Mouse (Mus musculus): ENCODE data around the gene 5330417C22Rik. TPM values are rescaled to one million over a fixed set of nuclear protein-coding genes. Genes with fewer than 3 reads are reported as not detected.

5330417C22Rik gene
- polyA plus RNA-seq (2012; fragmentation: generic; extraction: Trizol), result 0.01 TPM
- long read RNA-seq, experiment 1, partial matches to known transcripts, result 0 of 1 reads
- long read RNA-seq, experiment 1, other reads (novel, unspliced or antisense), result 1 of 1 reads
- long read RNA-seq, experiment 2, result 0 reads

GRCm38 (mm10) chr3:108536517-108537260, at the start of gene 5330417C22Rik:
Gene 5330417C22Rik (minus strand): TSS chr3:108536536.
- no peaks in the 10 kb centered on the region for H3K79me2 ChIP-seq (ENCODE audit: control insufficient read depth, insufficient read depth)
- H3ac ChIP-seq (ENCODE audit: control insufficient read depth, insufficient read length, low read depth), result no peak within 1 kb of the TSS
- H3K4me3 ChIP-seq (ENCODE audit: insufficient read depth, poor library complexity, severe bottlenecking), result no peak within 1 kb of the TSS
- no peaks in the 10 kb centered on the region for H3K79me3 ChIP-seq (ENCODE audit: low read depth)
- TF ChIP-seq MYOD1 (IDR thresholded peaks at IDR 0.05; ENCODE audit: control insufficient read depth, insufficient read length, low read depth) (no peak), MAX (IDR thresholded peaks at IDR 0.05) (no peak), MYOG (IDR thresholded peaks at IDR 0.05; ENCODE audit: control insufficient read depth, extremely low read depth, insufficient read length) (no peak), USF1 (IDR thresholded peaks at IDR 0.05; ENCODE audit: low read depth) (no peak), CEBPB (IDR thresholded peaks at IDR 0.05; ENCODE audit: low read depth) (no peak), CTCF (IDR thresholded peaks at IDR 0.05; ENCODE audit: control insufficient read depth, insufficient read depth, insufficient read length) (no peak)
- peaks cover 43% of the 10 kb centered on the region for H3K27me3 ChIP-seq (ENCODE audit: control insufficient read depth, insufficient read depth, insufficient read length)
- H3K36me3 ChIP-seq (ENCODE audit: control insufficient read depth, insufficient read depth), result no peaks in the 10 kb centered on the region

- H3K79me3 ChIP-seq (ENCODE audit: low read depth), result no peaks in the 10 kb centered on the region
- H3ac ChIP-seq (ENCODE audit: control insufficient read depth, insufficient read length, low read depth), result no peak overlapping the region
- H3K79me2 ChIP-seq (ENCODE audit: control insufficient read depth, insufficient read depth), result no peaks in the 10 kb centered on the region
- TF ChIP-seq MYOD1 (IDR thresholded peaks at IDR 0.05; ENCODE audit: control insufficient read depth, insufficient read length, low read depth), result no peak
- no peak overlapping the region for H3K4me3 ChIP-seq (ENCODE audit: insufficient read depth, poor library complexity, severe bottlenecking)
- H3K36me3 ChIP-seq (ENCODE audit: control insufficient read depth, insufficient read depth), result no peaks in the 10 kb centered on the region
- H3K27me3 ChIP-seq (ENCODE audit: control insufficient read depth, insufficient read depth, insufficient read length), result no peaks in the 10 kb centered on the region
These were observed 48.2 kb upstream of the 5330417C22Rik start for GRCm38 (mm10) chr3:108584580-108584979.

- no peak overlapping the region for H3K4me3 ChIP-seq (ENCODE audit: insufficient read depth, poor library complexity, severe bottlenecking)
These were observed 37.7 kb upstream of the 5330417C22Rik start for GRCm38 (mm10) chr3:108574018-108574417.

GRCm38 (mm10) chr3:108572309-108573010, 36.1 kb upstream of the 5330417C22Rik start:
- Histone ChIP-seq H3ac (ENCODE audit: control insufficient read depth, insufficient read length, low read depth) (peak overlapping the region; percentile 95), H3K36me3 (ENCODE audit: control insufficient read depth, insufficient read depth) (no peaks in the 10 kb centered on the region), H3K79me2 (ENCODE audit: control insufficient read depth, insufficient read depth) (peaks cover 25% of the 10 kb centered on the region), H3K27me3 (ENCODE audit: control insufficient read depth, insufficient read depth, insufficient read length) (peaks cover 4% of the 10 kb centered on the region), H3K79me3 (ENCODE audit: low read depth) (peaks cover 3% of the 10 kb centered on the region), H3K4me3 (ENCODE audit: insufficient read depth, poor library complexity, severe bottlenecking) (peak overlapping the region; percentile 75)
- no peak for TF ChIP-seq USF1 (IDR thresholded peaks at IDR 0.05; ENCODE audit: low read depth)
- TF ChIP-seq CEBPB (IDR thresholded peaks at IDR 0.05; ENCODE audit: low read depth), result no peak
- no peak for TF ChIP-seq MAX (IDR thresholded peaks at IDR 0.05)
- TF ChIP-seq MYOD1 (IDR thresholded peaks at IDR 0.05; ENCODE audit: control insufficient read depth, insufficient read length, low read depth), result no peak
- TF ChIP-seq CTCF (IDR thresholded peaks at IDR 0.05; ENCODE audit: control insufficient read depth, insufficient read depth, insufficient read length), result no peak
- no peak for TF ChIP-seq MYOG (IDR thresholded peaks at IDR 0.05; ENCODE audit: control insufficient read depth, extremely low read depth, insufficient read length)

More at GRCm38 (mm10) chr3:108574018-108574417, 37.7 kb upstream of the 5330417C22Rik start:
- Histone ChIP-seq H3K36me3 (ENCODE audit: control insufficient read depth, insufficient read depth) (no peaks in the 10 kb centered on the region), H3ac (ENCODE audit: control insufficient read depth, insufficient read length, low read depth) (no peak overlapping the region), H3K27me3 (ENCODE audit: control insufficient read depth, insufficient read depth, insufficient read length) (no peaks in the 10 kb centered on the region), H3K79me3 (ENCODE audit: low read depth) (peaks cover 3% of the 10 kb centered on the region), H3K79me2 (ENCODE audit: control insufficient read depth, insufficient read depth) (peaks cover 25% of the 10 kb centered on the region)
- no peak for TF ChIP-seq CTCF (IDR thresholded peaks at IDR 0.05; ENCODE audit: control insufficient read depth, insufficient read depth, insufficient read length)
- no peak for TF ChIP-seq MAX (IDR thresholded peaks at IDR 0.05)
- TF ChIP-seq MYOD1 (IDR thresholded peaks at IDR 0.05; ENCODE audit: control insufficient read depth, insufficient read length, low read depth), result no peak
- no peak for TF ChIP-seq MYOG (IDR thresholded peaks at IDR 0.05; ENCODE audit: control insufficient read depth, extremely low read depth, insufficient read length)
- TF ChIP-seq USF1 (IDR thresholded peaks at IDR 0.05; ENCODE audit: low read depth), result no peak

- Histone ChIP-seq H3K27me3 (ENCODE audit: control insufficient read depth, insufficient read depth, insufficient read length) (peaks cover 4% of the 10 kb centered on the region), H3K4me3 (ENCODE audit: insufficient read depth, poor library complexity, severe bottlenecking) (peak within 1 kb of the TSS; percentile 75), H3K79me2 (ENCODE audit: control insufficient read depth, insufficient read depth) (peaks cover 25% of the 10 kb centered on the region), H3K36me3 (ENCODE audit: control insufficient read depth, insufficient read depth) (no peaks in the 10 kb centered on the region), H3ac (ENCODE audit: control insufficient read depth, insufficient read length, low read depth) (peak within 1 kb of the TSS; percentile 95), H3K79me3 (ENCODE audit: low read depth) (peaks cover 3% of the 10 kb centered on the region)
- TF ChIP-seq CTCF (IDR thresholded peaks at IDR 0.05; ENCODE audit: control insufficient read depth, insufficient read depth, insufficient read length), result no peak
- TF ChIP-seq USF1 (IDR thresholded peaks at IDR 0.05; ENCODE audit: low read depth), result no peak
- no peak for TF ChIP-seq MYOG (IDR thresholded peaks at IDR 0.05; ENCODE audit: control insufficient read depth, extremely low read depth, insufficient read length)
- TF ChIP-seq MAX (IDR thresholded peaks at IDR 0.05), result peak; percentile 35
- no peak for TF ChIP-seq MYOD1 (IDR thresholded peaks at IDR 0.05; ENCODE audit: control insufficient read depth, insufficient read length, low read depth)
These were observed 35.3 kb upstream of the 5330417C22Rik start, which contains the start of gene Taf13 for GRCm38 (mm10) chr3:108571443-108572294. Gene Taf13 (plus strand): TSS chr3:108571698.
